Mouse (Mus musculus) left cerebral cortex, postnatal 4 days (tissue): Measurements from ENCODE around the gene Mia2. TPM values are rescaled to one million over a fixed set of nuclear protein-coding genes. Genes with fewer than 3 reads are reported as not detected.
"Not testable (repeated sequence)": the region's sequence is repeated elsewhere in the genome, so short reads cannot be mapped to it uniquely, and the experiment has no call there.

Source experiments
- DNase-seq: peaks from one replicate; pipeline ENCODE4 v3.0.0-alpha.2; 2022
- intact Hi-C: fragments of 180-260 bp; cut with DNase I; formaldehyde crosslinking; loops from one replicate; pipeline ENCODE4 v1.15.1; 2025
- microRNA-seq: library from miRNA; unstranded; fragments of <30 nt; microRNA quantifications from one replicate; pipeline ENCODE4 v1.2.0, GENCODE M21; 2022
- total RNA-seq, 2 experiments: library from RNA; stranded (reverse); gene quantifications; 2 replicates each; pipeline ENCODE4 v1.2.3; 2021

Gene Mia2
- total RNA-seq, 2 experiments from 2014 or later, result 32.1 to 33.1 TPM

DNA sequence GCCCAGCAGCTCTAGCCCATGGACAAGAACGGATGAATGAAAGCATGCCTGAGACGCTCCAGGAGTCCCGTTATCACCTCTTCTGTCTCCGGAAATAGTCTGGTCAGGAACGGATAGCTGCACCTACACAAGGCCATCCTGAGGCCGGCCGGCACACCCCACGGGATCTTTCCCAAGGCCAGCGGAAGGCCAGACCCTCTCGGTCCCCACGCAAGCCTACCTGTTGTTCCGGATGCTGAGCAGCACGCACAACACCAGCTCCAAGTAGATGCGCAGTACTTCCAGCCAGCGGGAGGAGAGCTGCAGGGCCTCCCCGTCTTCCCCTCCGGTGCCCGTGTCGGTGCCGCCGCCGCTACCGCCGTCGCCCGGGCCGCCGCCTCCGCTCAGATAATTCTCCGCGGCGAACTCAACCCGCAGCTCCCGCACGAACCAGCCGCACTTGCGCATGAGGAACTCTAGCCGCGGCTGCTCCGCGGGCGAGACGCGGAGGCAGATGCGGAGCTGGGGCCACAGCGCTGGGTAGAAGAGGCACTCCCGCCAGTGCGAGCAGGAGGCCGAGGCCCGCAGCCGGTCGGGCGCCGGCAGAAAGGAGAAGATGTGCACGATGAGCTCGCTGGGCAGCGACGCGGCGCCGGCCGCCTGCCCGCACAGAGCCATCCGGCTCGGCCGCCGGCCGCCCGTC is 123.2 kb downstream of the Mia2 start:
- DNase-seq, result no peak
- intact Hi-C loops, result no loop called here

DNA sequence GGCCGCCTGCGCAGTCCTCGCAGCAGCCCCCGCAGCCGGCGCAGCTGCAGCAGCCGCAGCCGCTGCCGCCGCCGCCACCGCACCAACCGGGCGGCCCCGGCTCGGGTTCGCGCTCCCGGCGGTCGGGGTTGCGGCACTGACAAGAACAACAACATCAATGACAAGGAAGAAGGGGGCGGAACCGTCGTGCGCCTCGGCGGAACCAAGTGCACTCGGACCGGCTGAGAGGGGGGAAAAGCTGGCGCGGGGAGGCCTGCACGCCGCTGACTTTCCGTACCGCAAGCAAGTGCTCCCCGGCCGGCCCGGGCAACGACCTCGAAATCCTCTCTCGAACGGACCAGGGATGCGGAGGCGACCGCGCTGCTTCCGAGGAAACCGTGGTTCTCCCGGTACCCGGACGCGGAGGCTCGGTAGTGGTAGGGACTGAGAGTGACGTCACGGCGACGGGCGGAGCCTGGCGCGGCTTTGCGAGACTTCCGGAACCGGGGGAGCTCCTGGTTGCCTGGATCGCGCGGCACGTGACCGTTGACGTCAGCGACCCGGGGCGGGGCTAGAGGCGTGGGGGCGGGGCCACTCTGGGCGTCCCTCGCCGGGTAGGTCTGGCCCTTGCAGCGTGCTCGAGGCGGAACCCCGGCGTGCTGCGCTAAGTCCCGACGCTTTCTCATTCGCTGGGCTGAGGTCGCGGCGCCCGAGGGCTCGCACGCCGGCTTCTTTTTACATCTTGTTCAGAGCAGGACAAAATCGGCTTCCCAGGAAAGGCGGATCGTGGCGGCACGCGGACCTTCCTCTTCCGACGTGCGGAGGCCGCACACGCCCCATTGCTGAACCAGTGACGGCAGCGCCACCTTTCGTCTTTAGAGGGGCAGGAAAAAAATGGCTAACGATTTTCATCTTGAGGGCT is 124.0 kb downstream of the Mia2 start, which contains the start of gene Fbxo33:
Gene Fbxo33, minus strand, starts transcription at position 401 of the 901 bp plus-strand sequence.
- DNase-seq, result peak; percentile 98
- intact Hi-C loops, result no loop called here

- no peak for DNase-seq
- intact Hi-C loops, result no loop called here
Observed at GRCm38 (mm10) chr12:59228401-59228800, 132.8 kb downstream of the Mia2 start.

DNA sequence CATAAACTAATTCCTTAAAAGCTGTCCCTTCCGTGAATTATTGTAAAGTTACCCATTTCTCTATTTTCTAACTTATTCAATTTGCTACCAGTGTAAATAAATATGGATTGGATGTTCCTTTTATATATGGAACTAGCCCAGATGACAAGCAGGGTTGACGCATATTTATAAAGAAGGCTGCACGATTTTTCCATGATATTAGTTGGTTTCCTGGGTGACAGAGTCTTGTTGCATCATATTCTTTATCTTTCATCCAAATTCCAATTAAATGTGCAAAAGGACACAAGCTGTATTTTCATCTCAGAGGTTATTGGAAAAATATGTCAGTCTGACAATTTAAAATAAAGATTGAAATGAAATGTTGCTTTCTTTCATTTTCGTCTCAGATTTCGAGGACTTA is 142.8 kb downstream of the Mia2 start:
- no peak for DNase-seq
- intact Hi-C loops, result no loop called here

DNA sequence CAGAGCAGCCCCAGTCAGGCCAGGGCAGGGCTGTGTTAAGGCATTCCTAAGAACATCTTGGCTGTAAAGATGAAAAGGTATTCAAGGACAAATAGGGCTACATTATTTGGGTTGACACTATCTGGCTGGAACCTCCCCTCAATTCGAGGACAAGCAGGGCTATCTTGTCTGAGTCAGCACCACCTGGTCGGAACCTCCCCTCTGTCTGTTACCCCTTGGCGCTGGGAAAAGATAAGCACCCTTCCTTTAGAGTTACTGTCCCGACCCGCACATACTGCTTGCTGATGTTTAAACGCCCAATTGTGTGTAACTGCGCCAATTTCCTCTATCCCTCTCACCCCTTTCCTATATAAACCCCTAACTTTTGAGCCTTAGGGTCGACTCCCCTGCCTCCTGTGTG is 145.4 kb downstream of the Mia2 start:
- DNase-seq, intact Hi-C loops: not testable (repeated sequence)

Small RNAs within 50 kb of the gene (microRNA-seq; reads per million reads assigned to microRNA genes)
- gene Gm27284, result not detected

Other genes with a start within 250 kb of the Mia2 start
- gene Sec23a, start 83.8 kb upstream of the Mia2 start, total RNA-seq, result 100 to 1,000 TPM; 148 to 151 TPM
- gene Gemin2, start 82.4 kb upstream of the Mia2 start, total RNA-seq, result 1 to 10 TPM; 6.5 to 7.0 TPM
- 10 to 100 TPM; 93.2 to 99.6 TPM for gene Trappc6b, start 34.3 kb upstream of the Mia2 start, total RNA-seq
- gene Pnn, start 28.9 kb upstream of the Mia2 start, total RNA-seq, result 10 to 100 TPM; 59.9 to 65.4 TPM
- gene Fbxo33, start 123.9 kb downstream of the Mia2 start, total RNA-seq, result 10 to 100 TPM; 18.9 to 20.3 TPM